Mouse (Mus musculus) small intestine, adult 2 months (tissue): ENCODE measurements around the gene Acoxl.

Experiments
- CTCF ChIP-seq: fragments of 200-500 bp; IDR thresholded peaks from 2 replicates; pipeline ENCODE4 v1.5.1; 2012; ENCODE audit warnings: low read depth, mild to moderate bottlenecking, control low read depth, inconsistent platforms, low read length, moderate library complexity, mixed read lengths; ENCODE audit not compliant: insufficient replicate concordance, insufficient read length; ENCODE audit errors: extremely low read depth
- POLR2A ChIP-seq: fragments of 200-500 bp; IDR thresholded peaks from 2 replicates; pipeline ENCODE4 v1.6.1; 2012; ENCODE audit warnings: low read depth, mild to moderate bottlenecking, control low read depth, inconsistent platforms, low read length, moderate library complexity

- no peak for TF ChIP-seq POLR2A
- no peak for TF ChIP-seq CTCF
Observed at GRCm38 (mm10) chr2:128065013-128065412, 226.3 kb downstream of the Acoxl start.
